Mouse (Mus musculus) midbrain, embryonic 11.5 days (tissue): ENCODE results near the gene Chst1. TPM values are rescaled to one million over a fixed set of nuclear protein-coding genes. Genes with fewer than 3 reads are reported as not detected.

Experiments
- ATAC-seq: fragments of 200-750 bp; cut with Nextera tagmentation; 2 replicates; pipeline ENCODE4 v1.8.0; 2017; ENCODE audit warnings: moderate TSS enrichment, moderate library complexity; ENCODE audit not compliant: low FRiP score
- DNase-seq: peaks from one replicate; pipeline ENCODE4 v3.0.0; 2015; ENCODE audit warnings: low spot score; ENCODE audit errors: missing footprints
- H3K27ac ChIP-seq: fragments of 300-500 bp; sonication (generic); 2 replicates; pipeline ENCODE4 v1.5.1; 2014; ENCODE audit warnings: low read depth, low read length
- H3K27me3 ChIP-seq: fragments of 300-500 bp; sonication (generic); 2 replicates; pipeline ENCODE4 v1.6.1; 2014; ENCODE audit warnings: mild to moderate bottlenecking, low read length, moderate library complexity, mixed read lengths; ENCODE audit not compliant: control insufficient read depth, insufficient read depth
- H3K36me3 ChIP-seq: fragments of 300-500 bp; sonication (generic); 2 replicates; pipeline ENCODE4 v1.6.1; 2014; ENCODE audit warnings: mild to moderate bottlenecking, low read length, moderate library complexity, mixed read lengths; ENCODE audit not compliant: control insufficient read depth, insufficient read depth
- H3K4me1 ChIP-seq: fragments of 300-500 bp; sonication (generic); 2 replicates; pipeline ENCODE4 v1.6.1; 2014; ENCODE audit warnings: low read length; ENCODE audit not compliant: control insufficient read depth, insufficient read depth
- H3K4me2 ChIP-seq: fragments of 300-500 bp; sonication (generic); 2 replicates; pipeline ENCODE4 v1.6.1; 2014; ENCODE audit warnings: mild to moderate bottlenecking, moderate library complexity
- H3K4me3 ChIP-seq: fragments of 300-500 bp; sonication (generic); 2 replicates; pipeline ENCODE4 v1.5.1; 2014; ENCODE audit warnings: low read depth, low read length
- H3K9ac ChIP-seq: fragments of 300-500 bp; sonication (generic); 2 replicates; pipeline ENCODE4 v1.6.1; 2014; ENCODE audit warnings: low read length
- H3K9me3 ChIP-seq: fragments of 300-500 bp; sonication (generic); 2 replicates; pipeline ENCODE4 v1.6.1; 2016; ENCODE audit warnings: low read length; ENCODE audit not compliant: control insufficient read depth
- WGBS: fragments of 180-500 bp; shearing (Covaris S2); extraction: QIAGEN DNeasy Blood & Tissue Kit; methylation state at CpG from one replicate; pipeline ENCODE4 v1.1.7; 2014; 5-methylcytosine and 5-hydroxymethylcytosine counted together
- polyA plus RNA-seq: library from polyadenylated mRNA; unstranded; fragments of >200 nt; fragmentation: Nextera tagmentation; extraction: Ambion mirVana; gene quantifications from 2 replicates; pipeline ENCODE4 v1.2.1, GENCODE M21; 2014

Gene Chst1
- polyA plus RNA-seq, 1 experiment from 2014 or later = 4.3 TPM

DNA sequence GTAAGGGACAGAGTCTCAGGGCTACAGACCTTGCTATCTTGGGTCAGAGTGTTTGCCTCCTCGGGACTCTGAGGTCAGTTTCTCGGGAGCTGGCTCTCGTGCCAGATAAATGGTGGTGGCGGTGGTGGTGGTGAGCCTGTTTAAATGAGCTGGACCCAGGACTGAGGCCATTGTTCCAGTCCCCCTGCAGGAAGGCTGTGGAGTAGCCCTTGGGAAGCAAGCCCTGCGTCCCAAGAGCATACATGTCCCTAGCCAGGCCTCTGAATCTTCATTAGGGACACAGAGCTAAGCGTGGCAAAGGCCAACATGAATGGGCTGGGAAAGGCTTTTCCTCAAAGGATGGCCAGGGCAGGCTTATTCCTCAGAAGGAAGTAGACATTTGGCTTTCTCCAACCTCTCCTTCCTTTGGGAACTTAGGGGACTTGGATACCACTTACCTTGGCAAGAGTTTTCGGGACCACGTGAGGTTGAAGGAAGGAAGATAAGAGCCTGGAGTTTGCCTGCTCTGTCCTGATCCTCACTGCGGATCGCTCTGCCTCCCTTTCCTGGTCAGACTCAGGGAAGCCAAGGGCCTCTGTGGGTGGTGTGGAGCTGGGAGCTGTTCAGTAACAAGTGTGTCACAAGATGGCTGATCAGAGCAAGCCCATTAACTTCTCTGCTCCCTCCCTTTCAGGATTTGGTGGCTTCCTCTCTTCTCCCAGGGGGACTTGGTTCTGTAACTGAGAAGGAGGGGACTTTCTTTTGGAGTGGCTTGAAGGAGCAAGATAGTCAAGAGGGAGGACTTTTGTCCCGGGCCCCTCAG is 4.4 kb upstream of the Chst1 start:
- Histone ChIP-seq H3K4me1 (no peaks in the 10 kb centered on the region), H3K27me3 (no peaks in the 10 kb centered on the region), H3K9me3 (no peaks in the 10 kb centered on the region), H3K4me2 (no peak overlapping the region), H3K4me3 (no peak overlapping the region), H3K9ac (no peak overlapping the region), H3K27ac (no peak overlapping the region), H3K36me3 (no peaks in the 10 kb centered on the region)
- ATAC-seq (no peak), DNase-seq (peak; percentile 81)
- 66% methylated on average over 11 of the region's 11 CpGs for WGBS

DNA sequence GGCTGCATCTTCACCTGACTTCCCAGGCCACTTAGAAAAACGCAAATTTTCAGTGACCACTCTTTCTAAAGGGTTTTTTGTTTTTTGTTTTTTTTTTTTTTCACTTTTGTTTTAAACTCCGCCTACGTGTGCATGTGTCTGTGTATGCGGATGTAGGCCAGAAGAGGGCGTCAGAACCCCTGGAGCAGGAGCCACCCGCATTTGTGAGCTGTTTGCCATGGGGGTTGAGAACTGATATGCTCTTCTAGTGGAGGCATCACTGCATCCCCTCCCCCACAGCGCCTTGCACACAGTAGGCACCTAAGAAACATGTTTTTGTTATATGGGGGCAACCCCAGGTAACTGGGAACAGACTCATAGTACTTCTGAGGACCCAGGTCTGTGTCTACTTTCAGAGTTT is 2.2 kb upstream of the Chst1 start:
- H3K4me2 ChIP-seq = no peak overlapping the region
- H3K9me3 ChIP-seq = no peaks in the 10 kb centered on the region
- H3K4me3 ChIP-seq = no peak overlapping the region
- 9% methylated on average over 7 of the region's 7 CpGs for WGBS
- DNase-seq = peak; percentile 86
- no peaks in the 10 kb centered on the region for H3K36me3 ChIP-seq
- H3K4me1 ChIP-seq = peaks cover 14% of the 10 kb centered on the region
- no peak overlapping the region for H3K27ac ChIP-seq
- peaks cover 10% of the 10 kb centered on the region; the same call in 1 of the 2 replicates for H3K27me3 ChIP-seq
- no peak overlapping the region for H3K9ac ChIP-seq
- ATAC-seq = no peak

- H3K9ac ChIP-seq = peak overlapping the region; percentile 77; the same call in 1 of the 2 replicates
- peak; percentile 91 for DNase-seq
- peaks cover 14% of the 10 kb centered on the region; the same call in 1 of the 2 replicates for H3K27me3 ChIP-seq
Observed at GRCm38 (mm10) chr2:92598941-92599486, 493 bp upstream of the Chst1 start.

DNA sequence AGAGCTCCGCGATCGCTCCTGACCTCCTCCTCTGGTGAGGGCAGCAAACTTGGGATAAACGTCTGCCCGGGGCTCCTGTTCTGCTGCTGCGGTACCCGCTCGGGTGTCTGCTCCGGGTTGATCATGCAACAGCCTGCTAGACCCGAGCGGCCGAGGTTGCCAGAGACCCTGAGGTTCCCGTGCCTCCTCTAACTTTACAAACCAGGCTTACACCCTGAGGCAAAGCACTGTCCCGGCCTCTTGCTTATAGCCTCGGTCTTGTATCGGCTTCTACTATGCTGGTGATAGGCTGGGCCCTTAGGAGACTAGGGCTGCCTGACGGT is 802 bp downstream of the Chst1 start:
- Histone ChIP-seq H3K9me3 (no peaks in the 10 kb centered on the region), H3K4me3 (peak overlapping the region; percentile 67), H3K4me2 (peak overlapping the region; percentile 95), H3K27me3 (peaks cover 14% of the 10 kb centered on the region; the same call in 1 of the 2 replicates), H3K4me1 (peaks cover 14% of the 10 kb centered on the region), H3K27ac (no peak overlapping the region), H3K36me3 (no peaks in the 10 kb centered on the region), H3K9ac (peak overlapping the region; percentile 77)
- 1% methylated on average over 16 of the region's 17 CpGs for WGBS
- DNase-seq = no peak
- ATAC-seq = 0 out of 2 replicates have a peak, but pooled peaks have one; percentile 5

More at GRCm38 (mm10) chr2:92598941-92599486, 493 bp upstream of the Chst1 start:
- Histone ChIP-seq H3K4me1 (peaks cover 14% of the 10 kb centered on the region), H3K9me3 (no peaks in the 10 kb centered on the region), H3K4me2 (peak overlapping the region; percentile 95), H3K36me3 (no peaks in the 10 kb centered on the region), H3K27ac (no peak overlapping the region), H3K4me3 (peak overlapping the region; percentile 67)
- 37% methylated on average over 8 of the region's 11 CpGs for WGBS
- ATAC-seq = peak; percentile 37

- peaks cover 14% of the 10 kb centered on the region; the same call in 1 of the 2 replicates for H3K27me3 ChIP-seq
- H3K36me3 ChIP-seq = no peaks in the 10 kb centered on the region
- no peak overlapping the region for H3K27ac ChIP-seq
- DNase-seq (peak; percentile 83), ATAC-seq (no peak)
- H3K4me1 ChIP-seq = peaks cover 14% of the 10 kb centered on the region
- H3K9ac ChIP-seq = no peak overlapping the region
- no peaks in the 10 kb centered on the region for H3K9me3 ChIP-seq
- H3K4me3 ChIP-seq = no peak overlapping the region
- WGBS = 53% methylated on average over 4 of the region's 4 CpGs
- H3K4me2 ChIP-seq = no peak overlapping the region
Observed at GRCm38 (mm10) chr2:92601246-92601645, 1.7 kb downstream of the Chst1 start.

DNA sequence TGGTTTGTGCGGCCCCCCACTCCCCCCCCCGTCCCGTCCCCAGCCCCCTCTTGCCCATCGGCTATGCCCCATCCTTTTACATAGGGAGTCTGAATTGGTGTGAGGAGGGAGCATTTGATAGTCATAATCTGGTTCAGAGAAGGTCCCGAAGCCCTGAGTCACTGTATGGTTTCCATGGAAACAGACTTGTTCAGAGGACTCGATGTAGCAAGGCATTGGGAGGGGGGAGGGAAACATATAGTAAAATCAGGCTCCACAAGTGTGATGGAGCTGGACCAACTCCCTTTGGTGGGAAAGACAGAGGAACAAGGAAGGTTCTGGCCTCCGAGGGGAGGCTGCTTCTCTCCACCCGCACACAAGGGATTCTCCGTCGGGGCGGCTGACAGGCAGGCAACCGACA is 2.6 kb downstream of the Chst1 start:
- H3K27me3 ChIP-seq = peaks cover 14% of the 10 kb centered on the region; the same call in 1 of the 2 replicates
- H3K4me3 ChIP-seq = no peak overlapping the region
- H3K9ac ChIP-seq = 0 out of 2 replicates have a peak overlapping the region, but pooled peaks have one; percentile 6
- H3K4me1 ChIP-seq = peaks cover 14% of the 10 kb centered on the region
- no peaks in the 10 kb centered on the region for H3K36me3 ChIP-seq
- ATAC-seq (no peak), DNase-seq (peak; percentile 83)
- 23% methylated on average over 12 of the region's 12 CpGs for WGBS
- no peak overlapping the region for H3K27ac ChIP-seq
- no peaks in the 10 kb centered on the region for H3K9me3 ChIP-seq
- H3K4me2 ChIP-seq = peak overlapping the region; percentile 25

DNA sequence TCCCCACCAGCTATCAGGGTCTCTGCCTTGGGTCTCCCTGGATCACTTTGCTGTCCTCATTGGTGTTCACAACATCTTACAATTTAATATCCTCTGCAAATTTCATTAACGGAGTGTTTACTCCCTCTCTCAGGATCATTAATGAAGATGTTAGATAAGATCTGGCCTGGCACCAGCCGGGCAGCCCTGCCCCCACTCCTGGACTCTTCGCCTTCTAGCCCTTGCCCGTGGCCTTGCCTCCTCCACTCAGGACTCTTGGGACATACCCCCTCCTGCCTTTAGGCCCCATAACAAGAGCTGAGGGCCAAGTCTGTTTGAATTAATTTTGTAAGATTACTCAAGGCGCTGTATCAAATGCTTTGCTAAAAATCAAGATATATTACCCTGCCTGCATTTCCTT is 4.1 kb downstream of the Chst1 start:
- WGBS = 77% methylated on average over 5 of the region's 5 CpGs
- no peak overlapping the region for H3K4me2 ChIP-seq
- H3K36me3 ChIP-seq = no peaks in the 10 kb centered on the region
- ATAC-seq = no peak
- H3K9ac ChIP-seq = no peak overlapping the region
- H3K27ac ChIP-seq = no peak overlapping the region
- H3K4me1 ChIP-seq = peaks cover 14% of the 10 kb centered on the region
- no peak for DNase-seq
- H3K9me3 ChIP-seq = no peaks in the 10 kb centered on the region
- H3K4me3 ChIP-seq = no peak overlapping the region
- peaks cover 14% of the 10 kb centered on the region; the same call in 1 of the 2 replicates for H3K27me3 ChIP-seq

GRCm38 (mm10) chr2:92604565-92604964 is 5.1 kb downstream of the Chst1 start:
- peaks cover 17% of the 10 kb centered on the region for H3K4me1 ChIP-seq
- no peaks in the 10 kb centered on the region for H3K36me3 ChIP-seq
- DNase-seq (peak; percentile 76), ATAC-seq (no peak)
- H3K4me3 ChIP-seq = no peak overlapping the region
- WGBS = 80% methylated on average over 5 of the region's 5 CpGs
- H3K27ac ChIP-seq = no peak overlapping the region
- H3K9ac ChIP-seq = no peak overlapping the region
- no peak overlapping the region for H3K4me2 ChIP-seq
- H3K27me3 ChIP-seq = peaks cover 14% of the 10 kb centered on the region; the same call in 1 of the 2 replicates
- no peaks in the 10 kb centered on the region for H3K9me3 ChIP-seq

DNA sequence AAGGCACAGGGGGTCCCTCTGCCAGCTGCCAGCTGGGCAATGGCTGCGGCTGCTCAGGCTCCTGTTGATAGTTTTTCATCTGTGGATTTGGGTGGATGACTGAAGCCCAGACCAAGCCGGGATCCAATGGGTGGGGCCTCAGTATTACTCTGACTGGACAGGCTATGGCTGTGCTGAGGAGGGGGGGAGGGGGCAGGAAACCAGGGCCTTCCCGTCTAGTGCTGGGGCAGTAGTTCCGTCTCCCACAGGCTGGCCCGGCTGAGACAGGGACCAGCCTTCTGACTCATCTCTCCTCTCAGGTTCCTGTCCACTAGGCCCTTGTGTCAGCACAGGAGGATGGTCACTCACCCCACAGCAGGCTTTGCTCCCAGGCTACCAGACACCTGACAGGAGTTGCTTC is 6.5 kb downstream of the Chst1 start:
- DNase-seq (peak; percentile 37), ATAC-seq (no peak)
- H3K4me1 ChIP-seq = peaks cover 11% of the 10 kb centered on the region
- no peak overlapping the region for H3K27ac ChIP-seq
- peaks cover 8% of the 10 kb centered on the region; the same call in 1 of the 2 replicates for H3K27me3 ChIP-seq
- no peak overlapping the region for H3K9ac ChIP-seq
- no peak overlapping the region for H3K4me3 ChIP-seq
- H3K36me3 ChIP-seq = no peaks in the 10 kb centered on the region
- no peaks in the 10 kb centered on the region for H3K9me3 ChIP-seq
- 77% methylated on average over 5 of the region's 5 CpGs for WGBS
- H3K4me2 ChIP-seq = no peak overlapping the region
